Mouse (Mus musculus): ENCODE measurements around the gene Acvr2b.
"Not testable (repeated sequence)": the region's sequence is repeated elsewhere in the genome, so short reads cannot be mapped to it uniquely, and the experiment has no call there.

Acvr2b gene

DNA sequence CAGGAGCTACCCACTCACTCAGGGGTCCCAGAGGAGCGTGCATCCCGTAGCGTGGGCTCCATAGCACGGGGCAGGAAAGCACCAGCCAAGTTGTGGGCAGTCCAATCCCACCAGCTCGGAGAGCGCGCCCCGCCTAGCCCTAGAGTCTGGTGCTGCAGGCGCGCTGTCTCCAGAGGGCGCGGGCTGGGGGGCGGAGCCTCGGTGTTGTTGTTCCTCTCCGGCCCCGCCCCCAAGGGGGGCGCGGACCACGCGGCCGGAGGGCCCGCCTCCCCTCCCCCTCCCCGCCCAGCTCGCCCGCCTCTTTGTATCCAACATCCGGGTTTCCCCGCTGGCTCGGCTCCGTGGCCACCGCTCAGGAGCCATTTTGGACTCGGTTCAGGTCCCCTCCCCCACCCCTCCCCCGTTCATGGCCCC is at the start of gene Acvr2b:
Acvr2b (plus strand) TSS at position 318 of the 414 bp plus-strand sequence.
- peak; percentile 98 for DNase-seq

DNA sequence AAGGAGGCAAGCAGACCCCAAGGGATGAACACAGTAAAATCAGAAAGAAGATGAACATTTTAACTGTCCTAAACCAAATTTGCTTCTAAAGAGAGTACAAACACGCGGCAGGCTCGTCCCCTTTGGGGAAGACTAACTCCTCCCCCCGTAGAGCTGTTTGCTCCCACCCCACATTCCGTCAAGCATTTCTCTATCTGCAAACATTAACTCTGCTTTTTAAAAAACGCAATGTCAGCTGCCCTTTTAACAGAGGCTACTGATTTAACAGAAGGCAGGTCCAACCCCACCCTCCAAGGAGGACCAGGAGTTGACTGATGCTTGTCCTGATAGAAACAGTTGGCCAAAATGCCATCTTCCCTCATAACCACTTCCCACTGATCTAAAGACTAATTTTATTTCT is 48.0 kb upstream of the Acvr2b start:
- DNase-seq: no peak

DNA sequence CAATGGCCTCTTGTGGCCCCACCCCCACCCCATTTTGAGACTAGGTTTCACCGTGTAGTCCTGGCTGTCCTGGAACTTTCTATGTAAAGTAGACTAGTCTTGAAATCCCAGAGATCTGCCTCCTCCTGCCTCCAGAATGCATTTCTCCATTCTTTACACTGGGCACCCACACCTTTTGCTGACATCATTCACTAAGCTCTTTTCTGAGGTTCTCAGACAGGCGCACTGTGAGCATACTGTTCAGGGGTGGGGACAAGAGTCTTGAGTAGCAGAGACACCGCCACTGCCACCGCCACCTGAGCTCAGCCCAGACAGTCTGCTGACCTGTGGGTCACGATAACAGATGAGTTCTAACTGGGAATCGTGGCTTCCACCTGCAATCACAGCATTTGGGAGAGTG is 46.0 kb upstream of the Acvr2b start:
- no peak for DNase-seq

DNA sequence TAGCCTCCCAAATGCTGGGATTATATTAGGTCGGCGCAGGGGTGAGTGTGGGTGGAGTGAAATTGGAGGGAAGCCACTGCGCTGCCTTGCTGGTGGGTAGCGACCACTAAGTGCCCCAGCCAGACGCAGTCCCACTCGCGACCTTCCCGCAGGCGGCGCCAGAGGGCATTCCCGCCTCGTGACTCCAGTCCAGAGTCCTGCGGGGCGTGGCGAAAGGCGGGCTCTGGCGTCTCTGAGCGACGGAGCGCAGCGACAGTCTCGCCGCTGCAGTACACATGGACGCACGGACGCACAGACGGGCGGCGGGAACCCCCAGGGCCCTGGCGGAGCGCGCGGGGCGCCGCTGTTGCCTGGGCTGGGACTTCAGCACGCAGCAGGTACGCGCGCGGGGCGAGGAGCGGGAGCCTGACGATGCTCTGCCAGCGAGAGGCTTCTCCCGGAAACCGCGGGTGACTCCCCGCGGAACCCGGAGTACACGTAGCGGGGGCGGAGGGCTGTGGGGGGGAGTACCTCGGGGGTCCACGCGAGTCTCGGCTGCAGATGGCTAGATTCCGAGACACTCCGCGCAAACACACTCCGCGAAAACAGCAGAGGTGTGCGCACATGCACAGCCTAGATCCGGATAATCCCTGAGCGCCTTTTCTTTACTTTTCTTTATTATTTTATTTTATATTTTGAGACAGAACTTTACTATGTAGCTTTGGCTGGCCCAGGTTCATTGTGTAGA is 44.4 kb upstream of the Acvr2b start, which contains the start of gene Xylb:
Xylb (plus strand) TSS at position 51 of the 727 bp plus-strand sequence.
- DNase-seq: peak; percentile 94

DNA sequence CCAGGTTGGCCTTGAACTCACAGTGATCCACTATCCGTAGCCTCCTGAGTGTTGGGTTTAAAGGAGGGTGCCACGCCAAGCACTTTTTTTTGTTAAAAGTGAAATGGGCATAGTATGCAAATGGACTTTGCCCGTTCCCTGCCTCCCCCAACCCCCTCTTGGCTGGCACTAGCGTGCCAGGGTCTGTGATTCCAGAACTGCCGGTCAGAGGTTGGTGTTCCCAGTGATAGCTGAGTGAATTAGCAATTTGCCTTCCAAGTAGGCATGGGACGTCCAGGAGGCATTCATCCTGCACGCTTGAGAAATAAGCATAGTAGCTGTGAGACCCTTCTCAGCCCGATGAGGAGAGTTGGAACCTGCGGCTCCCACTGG is 43.9 kb upstream of the Acvr2b start:
- DNase-seq: no peak

DNA sequence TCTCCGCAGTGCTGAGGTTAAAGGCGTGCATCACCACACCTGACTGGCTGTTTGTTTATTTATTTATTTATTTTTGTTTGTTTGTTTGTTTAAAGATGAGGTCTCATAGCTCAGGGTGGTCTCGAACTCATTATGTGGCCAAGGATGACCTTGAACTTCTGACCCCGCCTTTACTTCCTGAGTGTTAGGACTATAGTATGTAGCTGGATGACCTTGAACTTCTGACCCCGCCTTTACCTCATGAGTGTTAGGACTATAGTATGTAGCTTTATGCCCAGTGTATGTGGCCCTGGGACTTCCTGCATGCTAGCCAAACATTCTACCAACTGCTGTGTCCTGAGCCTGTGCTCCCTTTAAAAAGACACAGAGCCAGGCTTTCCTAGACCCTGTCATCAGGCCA is 40.5 kb upstream of the Acvr2b start:
- no peak for DNase-seq

DNA sequence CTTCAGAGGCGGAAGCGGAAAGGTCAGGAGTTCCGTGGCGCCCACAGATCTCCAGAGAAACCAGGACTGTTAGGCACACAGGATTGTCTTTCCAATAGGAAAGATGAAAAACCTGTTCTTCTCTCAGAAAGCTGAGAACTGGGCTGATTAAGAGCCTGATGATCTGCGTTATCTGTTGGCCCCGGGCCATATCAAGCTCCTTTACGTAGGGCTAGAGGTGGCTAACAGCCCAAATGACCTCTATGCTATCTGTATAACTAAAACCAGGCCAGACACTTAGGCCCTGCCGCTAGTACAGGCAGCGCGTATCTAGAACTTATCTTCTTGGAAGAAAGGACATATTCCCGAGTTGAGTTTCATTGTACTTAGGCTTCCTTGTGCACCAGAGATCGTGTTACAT is 38.7 kb upstream of the Acvr2b start:
- DNase-seq: no peak

DNA sequence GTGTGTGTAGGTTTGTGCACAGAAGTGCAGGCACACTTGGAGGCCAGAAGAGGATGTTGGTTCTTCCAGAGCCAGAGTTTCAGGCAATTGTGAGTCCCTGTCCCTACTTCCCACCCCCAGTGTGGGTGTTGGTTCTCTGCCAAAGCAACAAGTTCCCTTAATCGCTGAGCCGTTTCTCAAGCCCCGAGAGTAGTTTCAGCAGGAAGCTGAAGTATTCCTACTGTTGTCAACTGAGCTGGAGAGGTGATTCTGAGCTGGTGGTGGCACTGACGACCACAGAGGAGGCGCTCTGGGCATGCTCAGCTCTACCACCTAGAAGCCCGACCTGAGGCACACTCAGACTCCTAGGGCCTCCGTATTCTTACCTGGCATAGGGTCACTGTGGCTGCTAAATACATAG is 36.6 kb upstream of the Acvr2b start, which contains the start of gene Slc22a14:
Slc22a14 (minus strand) TSS at position 270 of the 400 bp plus-strand sequence.
- no peak for DNase-seq

DNA sequence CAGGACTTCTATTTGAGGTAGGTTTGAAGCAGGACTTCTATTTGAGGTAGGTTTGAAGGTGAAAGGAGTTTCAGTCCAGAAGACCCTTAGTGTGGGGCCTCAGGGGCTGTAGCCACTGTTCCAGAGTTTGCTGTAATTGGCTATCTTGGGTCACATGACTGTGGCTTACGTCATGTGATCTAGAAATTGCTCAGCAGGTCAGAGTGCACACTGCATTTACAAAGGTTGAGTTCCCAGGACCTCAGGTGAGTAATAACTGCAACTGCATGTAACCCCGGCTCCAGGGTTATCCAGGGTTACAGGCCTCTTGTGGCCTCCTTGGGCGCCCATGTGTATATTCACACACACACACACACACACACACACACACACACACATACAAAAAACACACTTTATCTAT is 33.6 kb upstream of the Acvr2b start:
- DNase-seq: no peak

DNA sequence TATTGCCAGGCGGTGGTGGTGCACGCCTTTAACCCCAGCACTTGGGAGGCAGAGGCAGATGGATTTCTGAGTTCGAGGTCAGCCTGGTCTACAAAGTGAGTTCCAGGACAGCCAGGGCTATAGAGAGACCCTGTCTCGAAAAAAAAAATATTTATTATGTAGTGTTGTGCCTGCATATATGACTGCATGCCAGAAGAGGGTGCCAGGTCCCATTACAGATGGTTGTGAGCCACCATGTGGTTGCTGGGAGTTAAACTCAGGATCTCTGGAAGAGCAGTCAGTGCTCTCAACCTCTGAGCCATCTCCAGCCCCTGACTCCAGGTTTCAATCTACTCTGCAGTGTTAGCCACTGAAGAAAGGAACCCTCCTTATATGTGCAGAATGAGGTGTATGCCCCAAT is 31.1 kb upstream of the Acvr2b start:
- DNase-seq: not testable (repeated sequence)

DNA sequence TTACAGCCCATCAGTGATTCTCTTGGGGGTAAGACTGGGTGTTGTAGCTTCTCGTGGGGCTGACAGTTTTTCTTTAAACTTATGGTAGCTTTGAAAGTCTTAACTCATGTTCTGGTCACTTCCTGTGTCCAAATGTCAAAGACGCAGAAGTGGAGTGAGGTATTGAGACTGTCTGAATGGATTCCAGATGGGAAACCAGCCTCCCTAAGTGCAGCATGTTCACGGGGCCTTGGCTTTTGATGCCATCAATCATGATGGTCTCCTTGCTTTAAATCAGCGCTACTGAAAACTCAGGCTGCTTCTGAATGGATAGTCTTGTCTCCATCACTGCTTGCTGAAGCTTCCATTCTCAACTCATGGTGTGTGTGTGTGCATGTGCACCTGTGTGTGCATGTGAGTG is 30.7 kb upstream of the Acvr2b start:
- DNase-seq: no peak

DNA sequence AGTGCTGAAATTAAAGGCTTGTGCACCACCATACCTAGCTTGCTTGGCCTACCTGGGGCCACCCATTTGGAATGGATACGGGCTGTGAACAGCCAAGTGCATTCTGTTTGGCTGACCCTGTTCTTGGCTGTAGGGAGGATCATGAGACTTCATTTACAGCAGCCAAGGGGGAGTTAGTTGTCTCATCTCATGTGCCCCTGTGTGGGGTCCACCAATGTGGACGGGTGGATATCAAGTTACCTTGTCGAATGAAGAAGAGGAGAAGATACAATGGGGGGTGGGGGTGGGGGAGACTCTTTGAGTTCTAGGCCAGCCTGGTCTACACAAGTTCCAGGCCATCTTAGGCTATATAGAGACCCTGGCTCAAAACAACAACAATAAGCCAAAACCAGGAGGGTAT is 26.9 kb upstream of the Acvr2b start:
- DNase-seq: no peak

DNA sequence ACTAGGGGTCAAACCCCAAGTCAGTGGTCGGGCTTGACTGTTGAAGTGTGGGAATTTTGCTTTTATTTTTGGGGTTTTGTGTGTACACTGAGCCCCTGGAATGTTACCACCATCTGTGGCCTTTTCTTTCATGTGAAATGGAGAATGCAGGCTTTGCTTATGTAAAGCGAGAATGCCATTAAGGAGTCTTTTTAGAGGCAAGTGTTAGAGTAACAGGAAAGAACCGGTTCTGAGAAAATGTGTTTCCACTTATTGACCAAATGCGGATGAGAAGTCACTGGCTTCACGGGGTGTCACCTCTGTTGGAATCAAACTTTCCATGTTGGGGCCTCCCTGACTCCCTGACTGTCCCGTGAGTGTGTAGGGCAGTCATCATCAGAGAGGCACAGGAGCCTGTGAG is 26.4 kb upstream of the Acvr2b start:
- no peak for DNase-seq

DNA sequence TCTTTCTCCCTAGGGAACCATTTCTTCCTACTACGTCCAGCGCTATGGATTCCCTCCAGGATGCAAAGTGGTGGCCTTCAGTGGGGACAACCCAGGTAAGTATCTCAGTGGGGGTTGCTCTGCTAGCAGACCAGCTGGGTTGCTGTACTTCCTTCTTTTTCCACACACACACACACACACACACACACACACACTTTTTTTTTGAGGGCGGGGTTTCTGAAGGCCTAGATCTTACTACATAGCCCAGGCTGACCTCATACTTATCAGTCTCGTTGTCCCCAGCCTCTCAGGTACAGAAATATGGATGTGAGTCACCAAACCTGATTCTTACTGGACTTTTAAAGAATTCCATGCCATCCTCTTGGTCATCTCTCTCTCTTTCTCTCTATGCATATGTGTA is 23.7 kb upstream of the Acvr2b start:
- no peak for DNase-seq

DNA sequence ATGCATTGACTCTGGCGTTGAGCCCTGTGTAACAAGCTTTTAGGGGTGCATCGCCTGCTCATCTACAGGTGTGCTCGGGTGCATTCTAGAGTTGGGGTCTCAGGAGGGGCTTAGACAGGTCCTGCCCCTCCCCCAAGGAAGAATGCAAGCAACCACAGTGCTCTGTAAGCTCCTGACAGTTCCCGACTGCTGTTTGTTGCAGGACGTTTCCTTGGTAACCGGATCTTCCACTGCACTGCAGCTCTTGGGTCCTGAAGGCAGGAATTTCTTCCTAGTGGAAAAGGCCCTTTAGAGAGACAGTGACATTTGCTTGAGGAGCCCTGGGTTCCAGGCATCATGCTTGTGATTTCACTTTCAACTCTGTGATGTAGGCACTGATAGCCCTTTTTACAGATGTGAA is 19.3 kb upstream of the Acvr2b start:
- DNase-seq: no peak

DNA sequence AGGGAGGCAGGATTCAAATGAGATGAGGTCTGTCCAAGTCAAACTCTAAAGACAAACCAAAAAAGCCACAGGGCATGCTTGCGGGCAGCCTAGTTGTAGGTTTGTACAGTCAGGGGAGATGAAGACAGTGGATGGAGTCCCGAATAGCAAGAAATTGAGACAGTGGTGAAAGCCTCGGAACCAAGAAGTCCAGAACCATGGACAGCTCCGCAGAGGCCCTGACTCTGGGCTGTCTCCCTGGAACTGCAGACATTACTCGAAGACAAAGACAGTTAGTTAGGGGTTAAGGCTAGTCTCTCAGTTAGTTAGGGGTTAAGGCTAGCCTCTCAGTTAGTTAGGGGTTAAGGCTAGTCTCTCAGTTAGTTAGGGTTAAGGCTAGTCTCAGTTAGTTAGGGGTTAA is 13.0 kb upstream of the Acvr2b start:
- peak; percentile 45 for DNase-seq

DNA sequence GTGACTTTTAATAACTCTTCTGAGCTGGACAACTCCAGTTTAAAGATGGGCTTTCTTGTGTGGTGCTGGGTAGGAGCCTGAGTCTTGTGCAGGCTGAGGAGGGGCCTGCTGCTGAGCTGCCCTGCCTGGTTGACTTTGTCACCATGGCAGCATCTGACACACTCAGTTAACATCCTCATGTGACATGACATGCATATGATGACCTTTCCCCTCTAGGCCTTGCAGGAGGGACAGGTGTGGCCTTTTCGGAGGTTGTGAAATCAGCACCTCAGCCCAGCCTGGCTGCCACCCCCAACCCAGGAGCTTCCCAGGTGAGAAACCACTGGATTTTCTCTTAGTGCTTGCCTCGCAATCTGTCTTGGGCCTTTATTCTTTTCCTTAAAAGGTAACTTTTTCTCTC is 11.7 kb upstream of the Acvr2b start:
- no peak for DNase-seq

DNA sequence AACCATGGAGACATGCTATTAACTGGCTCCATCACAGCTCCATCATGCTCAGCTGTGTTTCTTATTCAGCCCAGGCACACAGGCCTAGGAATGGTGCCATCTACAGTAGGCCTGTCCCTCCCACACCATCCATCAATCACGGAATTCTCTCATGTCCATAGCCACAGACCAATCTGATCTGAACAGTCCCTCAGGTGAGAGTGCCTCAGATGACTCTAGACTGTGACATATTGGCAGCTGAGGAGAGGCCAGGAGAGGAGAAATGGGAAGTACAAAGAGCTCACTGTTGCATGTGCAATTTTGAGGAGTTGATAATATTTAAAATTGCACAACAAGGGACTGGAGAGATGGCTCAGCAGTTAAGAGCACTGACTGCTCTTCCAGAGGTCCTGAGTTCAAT is 7.1 kb upstream of the Acvr2b start:
- no peak for DNase-seq

DNA sequence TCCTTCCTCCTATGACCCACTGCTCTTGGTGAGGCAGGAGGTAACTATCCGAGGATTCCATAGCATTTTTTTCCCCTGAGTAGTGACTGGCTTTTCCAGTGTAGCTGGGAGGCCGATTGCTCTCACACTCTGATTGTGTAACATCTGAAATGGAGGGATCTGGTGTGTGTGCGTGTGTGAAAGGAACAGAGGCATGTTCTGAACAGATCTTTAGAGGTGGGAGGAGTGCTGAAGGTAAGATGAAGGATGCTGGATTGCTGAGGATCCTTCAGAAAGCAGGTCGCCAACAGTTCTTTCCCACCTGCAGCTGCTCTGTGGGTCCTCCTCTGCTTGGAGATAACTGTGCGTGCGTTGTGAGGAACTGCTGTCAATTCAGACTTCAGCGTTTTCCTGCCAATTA is 567 bp upstream of the Acvr2b start:
- DNase-seq: no peak

DNA sequence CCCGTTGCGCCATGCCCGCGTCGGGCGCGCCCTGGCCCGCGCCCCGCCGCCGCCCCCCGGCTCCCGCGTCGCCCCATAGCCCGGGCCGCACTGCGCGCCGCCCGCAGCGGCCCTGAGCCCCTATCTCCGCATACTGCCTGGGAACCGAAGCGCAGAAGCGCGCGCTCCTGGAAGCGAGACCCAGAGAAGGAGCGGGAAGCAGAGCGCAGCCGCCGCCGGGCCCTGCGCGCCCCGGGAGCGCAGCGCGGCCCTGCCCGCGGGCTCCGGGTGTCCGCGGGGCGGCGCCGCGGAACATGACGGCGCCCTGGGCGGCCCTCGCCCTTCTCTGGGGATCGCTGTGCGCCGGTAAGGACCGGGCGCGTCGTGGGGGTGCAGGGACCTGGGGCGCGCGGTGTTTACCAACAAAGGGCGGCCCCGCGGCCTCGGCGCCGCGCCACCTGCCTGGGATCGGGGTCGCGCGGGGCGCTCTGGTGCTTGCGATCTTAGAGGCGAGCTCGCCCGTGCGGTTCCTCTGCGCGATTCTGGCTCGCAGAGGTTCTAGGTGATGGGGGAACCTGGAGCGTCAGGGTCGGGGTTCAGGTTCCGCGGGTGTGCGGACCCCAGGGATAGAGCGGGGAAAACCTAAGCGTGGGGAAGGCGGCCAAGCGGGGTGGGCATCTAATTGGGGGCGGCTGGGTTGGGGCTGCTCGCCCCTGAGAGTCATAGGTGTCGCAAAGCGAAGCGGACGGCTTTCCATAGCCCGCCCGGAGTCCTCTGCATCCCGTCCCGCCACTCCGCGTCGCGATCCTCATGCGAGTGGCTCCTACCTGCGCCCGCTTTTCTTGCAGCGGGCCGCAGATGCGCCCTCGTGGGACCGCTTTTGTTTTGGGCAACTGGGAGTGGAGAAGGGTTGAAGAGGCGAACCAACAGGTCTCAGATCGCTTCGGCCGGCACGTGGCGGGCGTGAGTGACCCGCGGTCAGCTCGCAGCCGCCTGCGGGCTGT is 626 bp downstream of the Acvr2b start:
- peak; percentile 75 for DNase-seq

DNA sequence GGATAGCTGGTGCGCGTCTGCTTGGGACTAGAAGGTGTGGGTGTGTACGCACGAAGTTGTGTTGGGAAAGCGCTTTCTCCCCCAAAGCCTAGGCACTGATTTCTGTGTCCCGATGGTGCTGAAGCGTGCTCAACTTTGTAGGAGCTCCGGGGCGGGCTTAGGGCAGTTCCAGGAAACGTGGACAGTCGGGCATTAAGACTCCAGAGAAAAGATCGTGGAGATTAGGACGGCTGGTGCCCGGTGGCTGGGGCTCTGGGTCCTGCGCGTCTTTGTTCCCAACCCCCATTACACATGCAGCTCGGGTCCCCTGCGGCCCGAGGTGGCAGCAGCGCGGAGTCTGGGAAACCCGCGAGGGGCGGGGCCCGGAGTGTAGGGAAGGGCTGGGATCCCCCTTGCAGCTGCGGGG is 1.3 kb downstream of the Acvr2b start:
- peak; percentile 53 for DNase-seq

DNA sequence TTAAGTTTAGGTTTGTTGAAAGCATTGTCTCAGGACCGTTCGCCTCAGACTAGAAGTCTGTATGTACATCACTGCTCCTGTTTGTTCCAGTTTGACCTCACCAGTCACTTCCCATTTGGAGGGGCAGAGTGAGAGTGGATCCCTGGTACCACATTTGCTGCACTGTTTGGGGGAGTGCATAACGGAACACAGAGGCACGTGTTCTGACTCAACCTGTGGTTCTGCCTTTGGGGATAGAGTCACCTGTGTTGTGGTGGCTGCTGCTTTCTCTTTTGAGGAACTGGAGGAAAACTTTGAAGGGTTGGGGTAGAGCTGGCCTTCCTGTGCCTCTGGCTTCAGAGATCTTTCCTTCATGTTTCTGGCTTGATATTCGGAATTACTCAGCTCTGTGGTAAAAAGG is 2.2 kb downstream of the Acvr2b start:
- peak; percentile 15 for DNase-seq

DNA sequence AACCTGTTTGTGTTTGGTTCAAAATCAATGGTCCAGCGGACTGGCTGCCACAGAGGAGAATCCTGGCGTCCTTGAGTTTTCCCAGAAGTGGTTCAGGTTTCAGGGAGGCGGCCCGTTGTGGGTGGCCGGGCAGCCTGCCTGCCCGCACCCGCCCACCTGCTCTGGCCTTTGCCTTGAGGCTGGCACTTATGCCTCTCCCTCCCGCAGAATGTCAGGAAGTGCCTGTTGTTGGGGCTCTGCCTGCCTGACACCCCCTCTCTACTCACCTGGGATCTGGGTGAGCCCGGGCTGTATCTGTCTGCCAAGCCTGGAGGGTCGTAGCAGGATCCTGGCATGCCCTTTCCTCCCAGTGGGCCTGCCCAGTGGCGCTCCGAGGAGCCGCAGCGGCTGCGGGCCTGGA is 6.0 kb downstream of the Acvr2b start:
- no peak for DNase-seq

Measured in thymus, postnatal 4 days (tissue).